Comparison of ENCODE assay signal across 8 mouse cellular contexts in the genomic region with DNA sequence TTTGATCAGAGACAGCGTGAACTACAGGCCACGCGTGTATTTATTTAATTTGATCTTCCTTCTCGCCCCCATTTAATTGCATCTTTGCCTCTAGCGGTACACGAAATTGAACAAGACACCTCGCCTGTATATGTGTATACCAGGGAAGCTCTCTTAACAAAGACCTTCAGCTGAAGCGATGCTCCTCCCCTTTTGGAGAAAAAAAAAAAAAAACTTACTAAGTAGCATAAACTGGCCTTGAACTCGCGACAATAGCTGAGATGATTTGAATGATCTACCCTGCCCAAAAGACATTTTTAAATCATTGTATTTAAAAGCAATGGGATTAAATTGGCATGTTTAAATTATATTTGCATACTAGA. TPM values are rescaled to one million over a fixed set of nuclear protein-coding genes. Genes with fewer than 3 reads are reported as not detected.
DNase-seq lines count a peak whose midpoint lies in the region; ATAC-seq lines count a peak whose summit lies in the region.

No protein-coding gene starts in this region.

- H3K9me3 ChIP-seq in kidney, embryonic 16.5 days (ENCODE audit: low read length) = no peaks in the 10 kb centered on the region
- H3K9me3 ChIP-seq in embryonic facial prominence, embryonic 10.5 days = no peaks in the 10 kb centered on the region
- H3K9me3 ChIP-seq in midbrain, embryonic 16.5 days (replicated peaks; ENCODE audit: control insufficient read depth, low read length, poor library complexity, severe bottlenecking) = no peaks in the 10 kb centered on the region

- 0% methylated on average over 10 of the region's 10 CpGs for WGBS in kidney, embryonic 16.5 days
- WGBS in embryonic facial prominence, embryonic 10.5 days = 1% methylated on average over 10 of the region's 10 CpGs
- WGBS in midbrain, embryonic 16.5 days = 0% methylated on average over 10 of the region's 10 CpGs

- H3K4me2 ChIP-seq in kidney, embryonic 16.5 days (replicated peaks; ENCODE audit: low read depth, low read length) = peak overlapping the region; percentile 50
- peak overlapping the region; percentile 44 for H3K4me2 ChIP-seq in midbrain, embryonic 16.5 days (ENCODE audit: low read length)

- DNase-seq in kidney, adult 9 months = no peak
- DNase-seq in embryonic facial prominence, embryonic 10.5 days (ENCODE audit: low spot score) = no peak
- no peak for DNase-seq in left cerebral cortex, adult 8-10 months (ENCODE audit: low spot score in 2 of 2)
- DNase-seq in frontal cortex, adult 2 months (ENCODE audit: extremely low spot score in 1 of 2, low spot score in 1 of 2) = no peak
- DNase-seq in cerebellum, adult 9-10 months = no peak

- no peaks in the 10 kb centered on the region for H3K27me3 ChIP-seq in kidney, embryonic 16.5 days (ENCODE audit: insufficient read depth, low read length)
- H3K27me3 ChIP-seq in embryonic facial prominence, embryonic 10.5 days (replicated peaks; ENCODE audit: low read depth, poor library complexity, severe bottlenecking) = no peaks in the 10 kb centered on the region
- H3K27me3 ChIP-seq in midbrain, embryonic 16.5 days (ENCODE audit: control insufficient read depth, insufficient read depth, low read depth, low read length) = no peaks in the 10 kb centered on the region

- H3K9ac ChIP-seq in kidney, embryonic 16.5 days (replicated peaks; ENCODE audit: low read length) = peak overlapping the region; percentile 70
- H3K9ac ChIP-seq in midbrain, embryonic 16.5 days (ENCODE audit: low read depth, low read length) = peak overlapping the region; percentile 60

- H3K27ac ChIP-seq in kidney, embryonic 16.5 days (ENCODE audit: low read length) = peak overlapping the region; percentile 82
- H3K27ac ChIP-seq in embryonic facial prominence, embryonic 10.5 days (replicated peaks) = peak overlapping the region; percentile 97
- peak overlapping the region; percentile 96 for H3K27ac ChIP-seq in midbrain, embryonic 16.5 days (ENCODE audit: low read length)

- ATAC-seq in kidney, embryonic 16.5 days (ENCODE audit: low FRiP score, low TSS enrichment) = peak; percentile 40
- peak; percentile 37 for ATAC-seq in inflammation-experienced regulatory T-cells, adult 6 months
- ATAC-seq in midbrain, embryonic 16.5 days = peak; percentile 69

- H3K36me3 ChIP-seq in kidney, embryonic 16.5 days (ENCODE audit: insufficient read depth, low read length) = peaks cover 24% of the 10 kb centered on the region
- H3K36me3 ChIP-seq in embryonic facial prominence, embryonic 10.5 days (replicated peaks) = peaks cover 31% of the 10 kb centered on the region
- H3K36me3 ChIP-seq in midbrain, embryonic 16.5 days (ENCODE audit: control insufficient read depth, insufficient read depth, low read length) = peaks cover 16% of the 10 kb centered on the region

- peak overlapping the region; percentile 82 for H3K4me3 ChIP-seq in kidney, embryonic 16.5 days (ENCODE audit: low read length)
- H3K4me3 ChIP-seq in embryonic facial prominence, embryonic 10.5 days = peak overlapping the region; percentile 79
- peak overlapping the region; percentile 88 for H3K4me3 ChIP-seq in midbrain, embryonic 16.5 days (ENCODE audit: low read depth, low read length)

- peaks cover 13% of the 10 kb centered on the region for H3K4me1 ChIP-seq in kidney, embryonic 16.5 days (ENCODE audit: insufficient read depth, low read length)
- H3K4me1 ChIP-seq in embryonic facial prominence, embryonic 10.5 days = peaks cover 13% of the 10 kb centered on the region
- H3K4me1 ChIP-seq in midbrain, embryonic 16.5 days (ENCODE audit: control insufficient read depth, insufficient read depth, low read length) = peaks cover 14% of the 10 kb centered on the region

RNA-seq across cellular contexts. Expression of a gene that starts 0.4 kb away (rescaled TPM):
- 441 and 462 TPM in 2 replicates for polyA plus RNA-seq in kidney, embryonic 16.5 days (2015; fragmentation: Nextera tagmentation; extraction: Ambion mirVana)
- polyA plus RNA-seq in embryonic facial prominence, embryonic 10.5 days (2016; fragmentation: Nextera tagmentation; extraction: Ambion mirVana) = 477 and 502 TPM in 2 replicates
- polyA plus RNA-seq in inflammation-experienced regulatory T-cells, adult 6 months (2017; shearing (Covaris generic)) = 100 to 1,000 TPM in 2 of 3 experiments, 10 to 100 TPM in 1; 87.6 to 106 (median 103) TPM
- 520 and 546 TPM in 2 replicates for polyA plus RNA-seq in midbrain, embryonic 16.5 days (2015; fragmentation: Nextera tagmentation; extraction: Ambion mirVana)
- total RNA-seq in left cerebral cortex, adult 8-10 months (2022) = 100 to 1,000 TPM; 201 to 221 (median 205) TPM
- 399 and 447 TPM in 2 replicates for polyA plus RNA-seq in frontal cortex, adult 2 months (2012; rRNA removed)

RNA-seq across cellular contexts. Expression of a gene that starts 28.3 kb away (rescaled TPM):
- 42.3 and 42.7 TPM in 2 replicates for polyA plus RNA-seq in kidney, embryonic 16.5 days (2015; fragmentation: Nextera tagmentation; extraction: Ambion mirVana)
- 48.5 and 48.7 TPM in 2 replicates for polyA plus RNA-seq in embryonic facial prominence, embryonic 10.5 days (2016; fragmentation: Nextera tagmentation; extraction: Ambion mirVana)
- polyA plus RNA-seq in inflammation-experienced regulatory T-cells, adult 6 months (2017; shearing (Covaris generic)) = 10 to 100 TPM; 26.7 to 33.8 (median 27.6) TPM
- polyA plus RNA-seq in midbrain, embryonic 16.5 days (2015; fragmentation: Nextera tagmentation; extraction: Ambion mirVana) = 48.3 and 50.7 TPM in 2 replicates
- total RNA-seq in left cerebral cortex, adult 8-10 months (2022) = 10 to 100 TPM; 52.6 to 75.9 (median 58.6) TPM
- 27.5 and 31.7 TPM in 2 replicates for polyA plus RNA-seq in frontal cortex, adult 2 months (2012; rRNA removed)

RNA-seq across cellular contexts. Expression of a gene that starts 42.3 kb away (rescaled TPM):
- polyA plus RNA-seq in kidney, embryonic 16.5 days (2015; fragmentation: Nextera tagmentation; extraction: Ambion mirVana) = 35.6 and 44.7 TPM in 2 replicates
- 21.9 and 26.3 TPM in 2 replicates for polyA plus RNA-seq in embryonic facial prominence, embryonic 10.5 days (2016; fragmentation: Nextera tagmentation; extraction: Ambion mirVana)
- 1 to 10 TPM; 2.9 to 4.3 (median 3.3) TPM for polyA plus RNA-seq in inflammation-experienced regulatory T-cells, adult 6 months (2017; shearing (Covaris generic))
- polyA plus RNA-seq in midbrain, embryonic 16.5 days (2015; fragmentation: Nextera tagmentation; extraction: Ambion mirVana) = 63.4 and 69.5 TPM in 2 replicates
- total RNA-seq in left cerebral cortex, adult 8-10 months (2022) = 100 to 1,000 TPM; 193 to 209 (median 196) TPM
- 193 and 204 TPM in 2 replicates for polyA plus RNA-seq in frontal cortex, adult 2 months (2012; rRNA removed)
